Mouse (Mus musculus) cerebellum, postnatal 36 days (tissue): Measurements from ENCODE around the gene Tfip11.

Experiments used
- DNase-seq, 2 experiments: peaks; one replicate each; pipeline ENCODE4 v3.0.0; 2021 to 2022; ENCODE audit warnings: mixed read lengths in 2 of 2

Tfip11 gene

DNA sequence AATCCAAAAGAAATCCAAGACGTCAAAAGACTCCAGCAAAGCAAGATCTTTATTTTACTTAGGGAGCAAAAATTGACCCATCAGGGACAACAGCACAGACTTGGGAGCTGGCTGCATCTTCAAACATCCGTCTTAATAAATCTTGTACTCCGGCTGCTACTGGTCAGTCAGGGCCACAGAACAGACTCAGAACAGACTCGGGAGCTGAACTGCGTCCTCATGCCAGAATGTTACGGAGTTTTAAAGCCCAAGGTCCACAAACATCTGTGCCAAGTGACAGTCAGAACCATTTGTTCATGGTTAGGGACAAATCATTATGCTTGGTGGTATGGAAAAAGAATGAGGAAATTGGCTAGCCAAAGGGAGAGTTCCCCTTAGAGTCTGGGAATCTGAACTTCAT, 2.9 kb upstream of the Tfip11 start:
- no peak for DNase-seq

DNA sequence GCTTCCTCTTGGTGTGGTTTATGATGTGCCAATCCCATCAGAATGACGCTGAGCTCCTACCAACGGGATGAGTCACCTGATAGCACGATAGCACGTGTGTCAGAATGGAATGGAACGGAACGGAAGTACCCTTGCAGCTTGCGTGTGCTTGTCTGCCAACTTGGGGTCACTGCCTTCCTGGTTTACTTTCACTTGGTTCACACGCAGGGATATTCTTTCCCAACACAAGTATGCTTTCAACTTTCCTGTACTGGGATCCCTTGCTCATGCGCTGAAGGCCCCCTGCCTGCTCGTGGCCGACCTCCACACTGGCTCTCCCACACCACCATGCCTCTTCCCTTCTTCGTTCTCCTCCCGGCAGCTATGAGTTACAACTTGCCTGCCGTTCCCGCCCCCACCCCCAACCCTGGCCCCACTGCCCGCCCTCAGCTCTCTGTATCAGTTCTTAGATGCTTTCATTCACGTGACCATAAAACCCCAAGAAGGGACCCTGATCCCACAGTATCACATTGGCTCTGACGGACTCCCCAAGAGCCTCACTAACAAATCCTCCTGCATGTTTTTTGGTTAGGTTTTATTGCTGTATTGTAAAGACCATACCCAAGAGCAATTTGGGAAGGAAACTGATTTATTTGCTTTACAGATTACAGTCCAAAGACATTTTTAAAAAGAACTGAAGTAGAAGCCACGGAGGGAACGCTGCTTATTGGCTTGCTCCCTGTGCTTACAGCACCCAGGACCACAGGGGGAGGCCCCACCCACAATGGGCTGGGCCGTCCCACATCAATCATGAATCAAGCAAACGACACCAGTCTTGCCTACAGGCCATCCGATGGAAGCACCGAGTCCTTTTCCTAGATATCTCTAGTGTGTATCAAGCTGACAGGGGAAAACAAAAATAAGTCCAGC, 1.3 kb upstream of the Tfip11 start:
- DNase-seq = no peak

DNA sequence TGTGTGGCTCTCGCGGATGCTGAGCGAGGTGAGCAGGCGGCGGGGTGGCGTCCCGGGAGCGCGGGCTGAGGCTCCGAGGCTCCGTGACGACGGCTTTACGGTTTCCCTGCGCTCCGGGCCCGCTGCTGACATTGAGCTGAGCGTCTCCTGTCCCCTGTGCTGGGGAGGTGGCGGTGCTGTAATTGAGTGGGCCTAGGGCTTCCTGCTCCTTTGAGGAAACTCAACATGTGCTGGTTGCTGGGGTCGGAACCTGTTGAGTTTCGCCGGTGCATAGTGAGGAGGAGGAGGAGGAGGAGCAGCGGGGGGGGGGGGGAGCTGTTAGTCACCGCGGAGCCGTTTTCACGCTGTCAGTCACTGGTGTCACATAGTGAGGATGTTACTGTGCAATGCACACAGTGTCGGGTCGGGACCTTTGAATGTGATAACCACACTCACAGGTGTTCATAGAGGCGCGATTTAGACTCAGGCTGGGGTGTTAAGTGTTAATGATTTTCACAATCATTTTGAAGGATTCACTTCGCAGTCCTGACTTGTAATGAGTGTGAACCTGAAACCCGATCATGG, 370 bp downstream of the Tfip11 start:
- no peak for DNase-seq

DNA sequence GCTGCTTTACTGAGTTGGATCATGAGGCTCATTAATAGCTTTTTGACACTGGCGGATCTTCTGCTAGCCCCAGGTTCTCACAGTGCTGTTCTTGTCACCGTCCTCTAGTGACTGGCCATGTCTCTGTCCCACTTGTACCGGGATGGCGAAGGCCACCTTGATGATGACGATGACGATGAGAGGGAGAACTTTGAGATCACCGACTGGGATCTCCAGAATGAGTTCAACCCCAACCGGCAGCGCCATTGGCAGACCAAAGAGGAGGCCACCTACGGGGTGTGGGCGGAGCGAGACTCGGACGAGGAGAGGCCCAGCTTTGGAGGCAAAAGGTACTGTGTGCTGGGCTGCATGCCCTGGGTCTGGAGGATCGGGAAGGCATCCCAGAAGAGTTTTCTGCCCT, 1.7 kb downstream of the Tfip11 start:
- no peak for DNase-seq

DNA sequence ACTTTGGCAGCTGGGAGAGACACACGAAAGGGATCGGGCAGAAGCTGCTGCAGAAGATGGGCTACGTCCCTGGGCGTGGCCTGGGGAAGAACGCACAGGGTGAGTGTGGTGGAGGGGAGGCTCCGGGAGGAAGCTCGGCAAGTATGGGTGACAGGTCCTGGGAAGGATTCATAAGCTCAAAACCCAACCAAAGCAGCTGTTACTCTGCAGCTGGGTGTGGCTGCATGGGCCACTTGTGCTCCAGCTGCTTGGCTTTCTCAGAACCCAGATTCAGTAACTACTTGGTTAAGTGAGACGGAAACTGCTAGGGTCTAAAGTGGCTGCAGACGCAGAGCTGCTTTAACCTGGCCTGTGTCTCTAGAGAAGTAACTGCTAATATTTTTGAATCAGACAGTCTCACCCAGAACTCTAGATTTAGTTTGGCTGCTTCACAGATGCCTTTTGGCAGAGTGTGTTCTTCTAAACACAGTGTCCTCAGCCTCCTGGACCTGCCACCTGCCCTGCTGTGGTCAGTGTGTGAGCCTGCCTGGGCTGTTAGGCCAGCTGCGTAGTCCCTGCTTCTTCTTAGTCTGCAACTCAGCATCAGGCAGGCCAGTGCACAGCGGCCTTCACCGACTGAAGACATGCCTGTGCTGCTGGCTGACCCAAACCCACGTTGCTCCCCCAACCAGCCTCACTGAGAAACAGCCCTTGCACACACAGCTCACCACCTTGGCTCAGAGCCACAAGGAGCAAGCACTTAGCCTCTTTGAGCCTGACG, 3.8 kb downstream of the Tfip11 start:
- DNase-seq = no peak

DNA sequence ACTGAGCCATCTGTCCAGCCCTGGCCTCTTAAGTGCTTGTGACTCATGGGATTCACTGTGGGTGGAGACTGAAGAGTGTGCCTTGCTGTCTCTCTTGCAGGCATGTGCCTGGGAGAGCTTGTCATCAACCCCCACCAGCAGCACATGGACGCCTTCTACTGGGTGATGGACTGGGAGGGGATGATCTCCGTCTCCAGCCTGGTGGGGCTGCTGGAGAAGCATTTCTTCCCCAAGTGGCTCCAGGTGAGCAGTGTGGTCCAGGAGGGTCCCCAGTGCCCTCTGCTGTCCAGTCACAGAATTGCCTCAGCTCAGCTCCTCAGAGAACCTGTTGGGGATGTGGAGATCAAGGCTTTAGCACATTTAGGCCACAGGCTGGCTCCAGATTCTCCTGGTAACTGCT, 9.3 kb downstream of the Tfip11 start:
- peak; percentile 62 to 65 for DNase-seq

DNA sequence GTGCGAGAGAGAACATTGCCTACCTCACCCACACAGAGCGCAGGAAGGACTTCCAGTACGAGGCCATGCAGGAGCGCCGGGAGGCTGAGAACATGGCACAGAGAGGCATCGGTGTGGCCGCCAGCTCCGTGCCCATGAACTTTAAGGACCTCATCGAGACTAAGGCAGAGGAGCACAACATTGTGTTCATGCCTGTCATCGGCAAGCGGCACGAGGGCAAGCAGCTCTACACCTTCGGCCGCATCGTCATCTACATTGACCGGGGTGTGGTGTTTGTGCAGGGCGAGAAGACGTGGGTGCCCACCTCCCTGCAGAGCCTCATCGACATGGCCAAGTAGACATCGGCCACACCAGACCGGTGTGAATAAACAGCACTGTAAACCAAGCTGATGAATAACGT, 10.8 kb downstream of the Tfip11 start:
- no peak for DNase-seq

DNA sequence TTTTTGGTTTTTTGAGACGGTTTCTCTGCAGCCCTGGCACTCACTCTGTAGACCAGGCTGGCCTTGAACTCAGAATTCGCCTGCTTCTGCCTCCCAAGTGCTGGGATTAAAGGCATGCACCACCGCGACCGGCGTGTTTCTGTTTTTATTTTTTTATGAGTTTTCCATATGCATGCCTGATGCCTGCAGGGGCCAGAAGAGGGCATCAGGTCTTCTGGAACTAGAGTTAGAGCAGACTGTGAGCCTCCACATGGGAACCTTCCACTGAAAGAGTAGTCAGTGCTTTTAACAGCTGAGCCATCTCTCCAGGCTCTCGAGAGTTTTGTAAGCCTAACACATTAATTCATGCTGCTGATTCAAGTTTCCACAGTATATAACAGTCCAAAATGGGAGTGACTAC, 13.1 kb downstream of the Tfip11 start:
- DNase-seq = no peak

DNA sequence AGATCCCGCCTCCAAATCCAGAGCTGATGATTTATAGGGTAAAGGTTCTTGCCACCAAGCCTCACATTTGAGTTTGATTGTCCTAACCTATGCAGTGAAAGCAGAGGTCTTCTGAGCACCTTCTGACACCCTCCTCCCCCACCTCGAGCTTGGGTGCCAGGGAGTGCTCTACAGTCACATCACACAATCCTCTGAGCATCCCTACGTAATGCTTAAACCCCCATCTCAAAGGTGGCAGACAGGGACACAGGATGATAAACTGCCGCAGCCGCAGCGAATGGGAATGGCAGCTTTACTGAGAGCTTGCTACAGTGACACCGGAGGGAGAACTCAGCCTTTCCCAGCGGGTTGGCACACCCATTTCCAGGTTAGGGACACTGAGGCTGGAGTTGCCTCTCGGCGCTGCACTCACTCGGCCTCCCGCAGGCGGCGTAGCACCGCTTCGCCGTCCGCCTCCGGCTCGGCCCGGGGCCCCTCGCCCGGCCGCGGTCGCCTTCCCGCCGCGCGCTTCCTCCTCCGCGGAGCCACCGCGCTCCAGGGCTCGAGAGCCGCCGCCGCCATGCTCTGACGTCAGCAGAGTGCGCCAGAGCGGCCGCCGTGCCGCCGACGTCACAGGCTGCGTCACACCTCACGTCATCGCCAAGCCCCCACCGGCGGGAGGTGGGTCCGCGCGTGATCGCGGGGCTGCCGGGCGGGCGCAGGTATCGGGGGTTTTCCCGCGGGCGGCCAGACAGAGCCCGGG, 16.5 kb downstream of the Tfip11 start, which contains the start of the genes Srrd and Hps4:
Gene Srrd (minus strand): TSS at position 578 of the 742 bp plus-strand sequence.
Gene Hps4 (plus strand): TSS at position 621 of the 742 bp plus-strand sequence.
- DNase-seq = peak; percentile 89

DNA sequence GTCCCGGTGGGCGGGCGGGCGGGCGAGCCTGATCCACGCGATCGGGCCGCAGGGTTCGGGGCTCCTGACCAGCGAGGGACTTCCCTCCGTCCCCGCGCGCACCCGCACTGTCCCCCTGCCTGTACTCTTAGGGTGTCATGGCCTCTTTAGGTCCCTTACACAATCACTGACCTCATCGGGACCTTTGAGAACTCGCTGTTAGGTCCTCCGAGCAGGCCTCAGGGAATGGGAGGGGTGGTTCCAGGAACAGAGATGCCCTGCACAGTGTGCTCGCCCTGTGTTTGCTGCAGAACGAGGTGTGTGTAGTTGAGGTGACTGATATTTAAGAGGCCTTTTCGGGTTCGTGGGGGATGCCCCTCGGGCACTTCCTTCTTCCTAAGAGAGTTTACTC, 17.0 kb downstream of the Tfip11 start:
- no peak for DNase-seq

DNA sequence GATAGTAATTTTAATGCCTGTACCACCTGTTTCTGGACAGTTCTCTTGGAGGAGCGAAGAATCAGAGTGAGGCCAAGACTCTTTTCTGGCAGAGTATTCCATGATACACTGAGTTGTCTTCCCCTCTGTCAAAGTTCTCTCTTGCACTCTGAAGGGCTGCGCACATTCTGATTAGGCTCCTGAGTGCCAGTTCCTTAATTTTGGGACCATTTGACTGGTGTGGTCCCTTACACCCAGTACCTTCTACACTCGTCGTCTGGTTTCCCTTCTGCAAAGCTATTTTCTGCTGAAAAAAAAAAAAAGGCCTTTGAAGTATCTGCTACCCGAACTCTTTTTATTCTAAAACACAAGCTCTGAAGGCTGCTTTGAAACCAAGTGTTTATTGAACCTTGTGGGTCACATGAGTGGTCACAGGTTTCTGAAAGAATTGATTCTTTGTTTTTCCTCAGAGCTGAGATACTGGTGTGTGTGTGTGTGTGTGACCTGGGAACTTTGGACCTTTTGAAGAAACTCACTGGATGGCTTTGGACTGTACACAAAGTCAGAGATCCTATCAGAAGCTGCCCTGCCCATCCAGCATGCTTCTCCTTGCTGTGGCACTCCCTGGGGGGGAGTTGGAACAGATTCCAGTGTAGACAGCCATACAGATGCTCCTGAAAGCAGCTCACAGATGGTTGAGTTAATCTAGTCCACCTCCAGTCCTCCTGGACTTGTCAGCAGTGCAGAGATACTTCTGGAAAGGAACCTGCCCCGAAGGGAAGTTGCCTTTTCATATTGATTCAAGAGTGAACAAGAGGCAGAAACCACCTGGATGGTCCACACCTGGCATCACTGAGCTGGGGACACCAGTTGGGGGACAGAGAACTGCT, 18.2 kb downstream of the Tfip11 start:
- DNase-seq = no peak

DNA sequence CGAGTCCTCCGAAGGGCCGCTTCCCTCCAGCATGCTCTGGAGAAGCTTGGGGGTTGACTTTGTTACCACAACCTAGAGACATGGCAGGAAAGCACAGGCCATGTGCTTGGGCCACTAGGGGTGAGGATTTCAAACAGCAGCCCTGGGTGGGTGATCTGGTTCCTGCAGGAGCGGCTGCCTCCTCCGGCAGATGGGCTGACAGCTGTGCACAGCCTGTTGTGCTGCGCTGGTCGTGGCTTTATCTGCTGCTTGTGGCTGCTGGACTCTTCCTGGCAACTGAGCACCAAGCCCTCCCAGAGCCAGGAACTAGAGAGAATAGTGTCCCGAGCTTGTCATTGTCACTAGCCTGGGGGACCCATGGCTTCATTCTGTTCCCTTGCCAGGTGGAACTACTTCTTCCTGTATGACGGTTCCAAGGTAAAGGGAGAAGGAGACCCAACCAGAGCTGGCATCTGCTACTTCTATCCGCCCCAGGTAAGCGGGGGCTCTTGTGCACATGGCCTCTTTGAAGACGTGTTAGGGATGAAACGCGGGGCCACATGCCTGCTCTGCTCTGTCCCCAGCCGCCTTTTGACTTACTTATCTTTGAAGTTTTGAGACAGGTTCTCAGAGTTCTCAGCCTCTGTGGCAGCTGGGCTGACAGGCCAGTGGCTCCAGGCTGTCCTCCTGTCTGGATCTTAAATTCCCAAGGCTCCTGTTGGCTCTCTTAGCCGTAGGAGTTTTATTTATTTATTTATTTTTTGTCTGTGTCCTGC, 20.2 kb downstream of the Tfip11 start:
- DNase-seq = no peak

DNA sequence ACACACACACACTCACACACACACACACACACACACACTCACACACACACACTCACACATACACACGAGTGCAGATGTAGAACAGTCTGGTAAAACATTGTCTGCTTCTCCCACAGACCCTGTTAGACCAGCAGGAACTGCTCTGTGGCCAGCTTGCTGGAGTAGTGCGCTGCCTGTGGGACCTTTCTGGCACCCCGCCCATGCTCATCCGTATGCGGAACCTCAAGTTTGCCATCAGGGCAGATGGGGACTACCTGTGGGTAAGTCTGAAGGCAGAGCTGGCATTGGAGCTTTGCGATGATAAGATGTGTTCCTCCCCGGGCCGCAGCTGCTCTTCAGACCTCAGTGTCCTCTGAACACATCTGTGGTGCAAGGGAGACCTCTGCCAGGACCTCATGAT, 23.0 kb downstream of the Tfip11 start:
- DNase-seq = no peak

DNA sequence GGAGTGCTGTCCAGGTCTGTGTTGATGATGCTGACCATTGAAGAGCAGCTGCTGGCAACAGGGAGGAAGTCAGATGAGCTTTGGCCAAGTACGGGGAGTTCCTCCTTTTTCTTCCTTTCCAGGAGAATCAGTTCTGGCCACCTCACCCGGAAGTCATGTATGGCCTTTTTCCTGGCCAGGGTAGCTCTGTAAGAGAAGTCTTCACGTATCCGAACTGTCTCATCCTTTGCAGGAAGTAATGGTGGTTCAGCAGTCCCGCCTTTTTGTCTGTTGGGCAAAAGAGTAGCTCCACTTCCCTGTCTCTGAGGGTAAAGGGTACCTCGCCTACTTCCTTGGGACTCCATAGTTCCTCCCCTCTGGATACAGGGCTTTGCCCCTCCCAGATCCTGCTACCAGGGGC, 29.3 kb downstream of the Tfip11 start:
- no peak for DNase-seq

DNA sequence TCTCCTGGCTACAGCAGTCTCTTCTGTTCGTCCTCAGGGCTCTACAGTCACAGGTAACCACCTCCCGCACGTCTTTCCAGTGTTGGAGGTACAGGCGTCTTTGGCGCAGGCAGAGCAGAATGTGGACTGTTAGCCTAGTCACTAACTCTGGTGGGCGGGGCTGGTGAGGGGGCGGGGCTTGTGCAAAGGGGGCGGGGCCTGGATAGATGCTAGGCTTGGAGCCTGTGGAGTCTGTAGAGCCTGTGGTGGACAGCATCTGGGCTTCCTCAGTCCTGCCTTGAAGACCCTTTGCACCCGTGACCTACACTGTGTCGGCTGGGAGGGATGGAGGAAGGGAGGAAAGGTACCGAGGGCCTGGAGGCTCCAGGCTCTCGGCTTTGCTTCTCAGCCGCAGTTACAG, 29.8 kb downstream of the Tfip11 start, which contains the start of gene Gm6583:
Gene Gm6583 (minus strand): TSS at position 124 of the 400 bp plus-strand sequence.
- DNase-seq = no peak

DNA sequence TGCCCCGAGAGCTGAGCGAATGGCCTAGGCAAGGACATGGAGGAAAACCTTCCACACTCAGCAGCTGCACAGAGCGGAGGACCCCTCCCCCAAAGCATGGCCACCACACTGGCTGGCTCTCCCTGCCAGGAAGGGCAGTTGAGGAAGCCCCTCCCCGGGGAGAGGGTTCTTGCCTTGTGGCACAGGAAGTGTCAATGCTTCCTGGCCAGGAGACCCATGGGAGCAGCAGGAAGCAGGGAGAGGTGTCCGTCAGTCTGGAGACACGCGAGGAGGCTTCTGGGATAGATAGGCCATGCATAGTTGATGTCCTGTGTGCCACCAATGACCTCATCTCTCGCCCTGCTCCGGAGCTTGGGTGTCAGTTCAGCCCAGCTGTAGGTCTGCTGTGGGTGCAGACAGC, 30.2 kb downstream of the Tfip11 start:
- DNase-seq = no peak

DNA sequence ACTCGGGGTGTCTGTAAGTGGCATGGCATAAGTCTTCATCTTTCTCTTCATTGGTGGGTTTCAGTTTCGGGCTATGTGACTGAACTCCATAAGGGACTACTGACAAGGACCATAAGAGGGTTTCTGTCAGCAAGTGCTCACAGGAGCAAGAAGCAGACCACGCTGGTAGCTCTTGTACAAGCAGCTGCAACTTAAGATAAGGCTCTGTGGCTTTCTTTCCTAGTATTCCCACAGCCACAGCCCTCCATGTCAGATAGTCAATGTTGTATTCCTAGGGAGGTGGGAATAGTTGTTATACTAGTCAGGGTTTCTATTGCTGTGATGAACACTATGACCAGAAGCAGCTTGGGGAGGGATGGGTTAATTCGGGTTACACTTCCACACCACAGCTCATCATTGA, 33.4 kb downstream of the Tfip11 start:
- no peak for DNase-seq

DNA sequence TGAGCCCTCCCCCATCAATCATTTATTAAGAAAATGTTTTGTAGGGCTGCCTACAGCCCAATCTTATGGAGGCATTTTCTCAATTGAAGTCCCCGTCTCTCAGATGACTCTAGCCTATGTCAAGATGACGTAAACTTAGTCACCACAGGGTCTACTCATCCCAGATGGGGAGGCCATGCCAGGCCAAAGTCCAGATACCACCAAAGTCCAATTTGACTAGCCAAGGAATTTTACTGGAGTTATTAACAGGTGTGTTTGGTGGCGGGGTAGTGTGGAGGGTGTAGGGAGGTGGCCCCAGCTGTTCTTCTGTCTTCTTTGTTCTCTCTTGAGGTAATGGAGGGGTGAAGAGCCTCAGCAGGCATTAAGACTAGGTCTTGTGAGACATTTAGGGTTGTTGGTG, 33.9 kb downstream of the Tfip11 start:
- no peak for DNase-seq

DNA sequence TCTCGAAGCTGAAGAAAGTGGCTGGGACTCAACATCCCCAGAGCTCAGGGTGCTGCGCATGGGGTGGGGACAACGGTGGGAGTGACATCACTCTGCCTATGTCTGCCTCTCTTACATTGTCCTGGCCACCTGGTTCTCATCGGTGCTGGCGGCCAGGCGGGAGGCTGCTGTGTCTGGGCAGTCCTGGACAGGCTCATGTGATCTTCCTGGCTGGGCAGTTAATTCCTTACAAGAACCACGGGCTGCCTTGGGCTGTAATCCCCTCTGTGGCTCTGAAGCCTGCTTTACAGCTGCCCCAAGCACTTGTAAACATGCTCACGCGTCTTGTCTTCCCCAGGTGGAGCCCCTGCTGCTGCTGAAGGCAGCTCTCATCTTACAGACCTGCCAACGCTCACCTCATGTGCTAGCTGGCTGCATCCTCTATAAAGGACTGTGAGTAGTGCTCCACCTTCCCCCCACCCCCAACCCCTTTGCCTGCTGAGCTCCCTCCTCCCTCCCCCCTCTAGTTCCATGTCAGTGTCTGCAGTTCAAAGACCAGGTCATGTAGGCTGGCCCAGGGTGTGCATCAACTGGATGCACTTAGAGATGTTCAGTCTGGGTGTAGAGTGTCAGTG, 38.1 kb downstream of the Tfip11 start:
- no peak for DNase-seq

DNA sequence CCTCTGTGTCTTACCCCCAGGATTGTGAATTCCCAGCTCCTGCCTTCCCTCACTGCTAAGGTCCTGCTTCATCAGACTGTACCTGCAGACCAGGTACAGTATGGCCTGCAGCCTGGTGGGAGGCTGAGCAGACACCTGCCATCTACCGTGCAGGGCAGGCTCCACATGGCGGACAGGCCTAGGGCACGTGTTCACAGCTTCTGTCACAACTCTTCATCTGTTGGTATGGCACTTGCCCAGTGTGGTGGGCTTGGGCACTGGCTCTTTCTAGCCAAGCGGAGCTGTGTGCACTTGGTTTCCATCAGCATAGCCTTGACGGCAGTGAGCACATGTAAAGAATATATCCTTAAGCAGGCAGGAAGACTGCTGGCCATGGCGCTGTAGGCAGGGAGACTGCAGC, 40.7 kb downstream of the Tfip11 start:
- DNase-seq = no peak

DNA sequence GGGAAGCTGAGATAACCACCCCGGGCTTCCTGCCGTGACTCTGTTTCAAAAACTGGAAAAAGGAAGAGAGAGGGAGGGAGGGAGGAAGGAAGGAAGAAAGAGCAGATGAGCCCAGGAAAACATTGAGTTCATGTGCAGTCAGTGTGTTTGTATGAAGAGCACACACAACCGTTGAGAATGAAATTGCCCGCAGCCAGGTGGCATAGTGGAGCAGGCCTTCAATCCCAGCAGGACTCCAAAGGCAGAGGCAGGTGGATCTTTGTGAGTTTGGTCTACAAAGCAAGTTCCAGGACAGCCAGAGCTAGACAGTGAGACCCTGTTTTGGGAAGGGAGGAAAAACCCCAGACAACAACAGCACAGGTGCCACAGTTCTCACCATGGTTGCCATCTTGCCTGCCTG, 41.2 kb downstream of the Tfip11 start:
- DNase-seq = no peak
